Mouse (Mus musculus): Measurements from ENCODE around the gene Gm16485.
A peak's percentile ranks its signal among the peaks of the same experiment; 100 is the strongest.

Gm16485 gene

DNA sequence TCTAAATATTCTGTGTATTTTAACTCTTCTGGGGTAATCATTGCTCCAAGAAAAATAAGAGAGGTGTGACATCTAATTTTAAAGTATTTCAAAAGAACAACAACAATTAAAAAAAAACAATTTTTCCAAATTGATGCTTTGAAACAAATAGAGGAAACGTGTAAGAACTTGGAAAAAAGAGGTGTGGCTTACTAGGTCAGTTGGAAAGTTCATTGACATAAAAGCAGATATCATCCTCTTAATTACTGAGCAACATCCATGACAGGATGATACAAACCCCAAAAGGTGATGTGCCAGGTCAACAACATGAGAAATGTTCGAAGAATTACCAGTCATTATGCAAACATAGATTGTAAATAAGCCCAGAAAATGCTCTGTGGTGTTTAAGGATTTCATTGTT lies at the start of gene Gm16485:
Gene Gm16485, plus strand, starts transcription at position 301 of the 400 bp plus-strand sequence.
- DNase-seq = no peak

- DNase-seq = no peak
These were observed 44.0 kb upstream of the Gm16485 start for GRCm38 (mm10) chr9:8927561-8927960.

GRCm38 (mm10) chr9:8937753-8938152 lies 33.8 kb upstream of the Gm16485 start:
- no peak for DNase-seq

GRCm38 (mm10) chr9:8953306-8953705 lies 18.3 kb upstream of the Gm16485 start:
- no peak for DNase-seq

DNA sequence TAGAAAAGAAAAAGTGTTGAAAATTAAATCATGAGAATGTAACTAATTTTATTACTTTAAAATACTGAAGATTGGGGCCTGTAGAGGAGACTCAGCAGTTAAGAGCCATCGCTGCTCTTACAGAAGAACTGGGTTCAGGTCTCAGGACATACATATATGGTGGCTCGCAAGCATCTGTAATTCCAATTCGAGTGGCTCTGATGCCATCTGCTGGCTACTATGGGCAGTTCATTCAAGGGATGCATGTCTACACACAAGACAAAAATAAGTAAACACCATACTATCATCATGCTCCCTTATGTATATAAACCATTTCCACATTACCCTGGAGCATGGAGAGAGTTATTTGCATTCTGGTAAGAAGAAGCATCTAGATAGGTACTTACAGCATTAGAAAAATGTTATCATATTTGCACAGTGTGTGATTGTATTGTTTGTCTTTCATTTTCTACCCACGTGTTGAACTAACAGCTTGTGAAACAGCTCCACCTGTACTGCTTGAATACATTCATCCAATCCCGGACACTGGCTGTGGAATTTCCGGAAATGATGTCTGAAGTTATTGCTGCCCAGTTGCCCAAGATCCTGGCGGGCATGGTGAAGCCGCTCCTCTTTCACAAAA lies 7.0 kb upstream of the Gm16485 start:
- peak; percentile 3 for DNase-seq

DNA sequence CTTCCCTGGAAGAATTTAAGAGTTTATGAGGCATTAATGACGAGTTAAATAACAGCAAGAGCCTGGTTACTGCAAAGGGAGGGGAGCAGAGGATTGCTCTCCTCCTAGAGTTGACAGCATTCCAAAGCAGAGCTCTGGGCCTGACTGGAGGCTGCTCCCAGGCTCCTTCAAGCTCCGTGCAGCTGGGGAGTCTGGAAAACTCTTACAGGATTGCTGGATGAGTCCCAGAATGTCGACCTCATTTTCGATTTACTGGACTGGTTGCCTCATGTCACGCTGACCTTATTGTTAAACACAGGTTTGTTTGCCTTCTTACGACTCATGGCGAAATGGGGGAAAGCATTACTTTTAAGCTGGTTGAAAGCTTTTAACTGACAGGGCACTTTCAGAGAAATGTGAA lies 1.4 kb upstream of the Gm16485 start:
- no peak for DNase-seq

DNA sequence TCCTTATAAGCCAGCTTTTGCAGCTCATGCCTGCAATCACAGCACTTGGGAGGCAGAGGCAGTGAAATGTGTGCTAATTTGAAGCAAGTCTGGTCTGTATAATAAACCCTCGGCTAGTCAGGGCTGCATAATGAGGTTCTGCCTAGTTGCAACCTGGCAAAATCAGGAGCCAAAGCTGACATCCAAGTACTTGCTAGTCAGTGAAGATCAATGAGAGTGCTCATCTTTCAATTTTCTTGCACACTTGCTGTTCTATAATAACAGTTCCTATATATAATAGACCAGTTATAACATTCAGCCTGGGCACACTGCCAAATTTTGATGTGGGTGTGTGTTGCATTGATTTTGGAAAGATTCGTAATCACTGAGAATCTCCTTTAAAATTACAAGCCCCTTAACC lies 6.2 kb downstream of the Gm16485 start:
- no peak for DNase-seq

DNA sequence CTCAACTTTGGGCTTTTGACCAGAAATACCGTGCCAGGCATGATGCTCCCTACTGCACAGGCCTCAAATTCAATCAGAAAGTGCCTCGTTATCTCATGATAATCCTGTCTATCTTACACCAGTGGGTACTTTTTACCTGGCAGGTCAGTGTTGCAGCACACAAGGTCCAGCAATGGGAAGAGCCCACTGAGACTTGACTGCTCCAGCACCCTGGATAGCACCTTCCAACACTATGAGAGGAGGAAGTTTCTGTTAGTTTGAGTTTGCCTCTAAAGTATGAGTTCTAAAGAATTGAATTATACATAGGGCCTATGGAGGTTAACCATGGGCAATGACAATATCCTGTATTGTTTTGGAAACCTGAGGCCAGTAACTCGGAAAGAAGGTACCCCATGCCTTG lies 10.7 kb downstream of the Gm16485 start:
- DNase-seq = no peak

GRCm38 (mm10) chr9:8996494-8996893 lies 24.9 kb downstream of the Gm16485 start:
- DNase-seq = no peak

GRCm38 (mm10) chr9:9001170-9001569 lies 29.6 kb downstream of the Gm16485 start:
- DNase-seq = no peak

DNA sequence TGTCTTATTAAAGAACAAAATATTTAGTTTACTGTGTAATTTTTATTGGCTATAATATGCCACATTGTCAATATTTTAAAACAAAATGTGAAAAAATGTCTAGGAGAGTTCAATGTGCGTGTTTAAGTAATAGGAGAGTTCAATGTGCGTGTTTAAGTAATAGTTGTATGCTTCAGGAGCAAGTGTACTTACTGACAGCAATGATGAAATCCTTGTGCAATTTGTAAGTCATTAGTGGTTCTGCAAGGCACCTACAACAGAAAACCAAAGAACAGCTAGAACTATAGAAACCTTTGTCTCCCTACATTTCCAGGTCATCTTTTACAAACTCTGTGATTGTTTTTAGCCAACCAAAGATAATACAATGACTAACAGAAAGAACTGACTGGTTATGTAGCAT lies 43.5 kb downstream of the Gm16485 start:
- DNase-seq = no peak

Measured in kidney, adult 11 months (tissue).